Mouse (Mus musculus) CH12.LX (cell line): Measurements from ENCODE around the gene Zfp358. TPM values are rescaled to one million over a fixed set of nuclear protein-coding genes. Genes with fewer than 3 reads are reported as not detected.
A peak's percentile ranks its signal among the peaks of the same experiment; 100 is the strongest.

Experiments used
- DNase-seq: peaks from one replicate; pipeline ENCODE4 v3.0.0-alpha.2; 2013; ENCODE audit errors: extremely low read depth
- H3K27ac ChIP-seq: 2 replicates; pipeline ENCODE4 v1.5.1; 2012; ENCODE audit warnings: low read depth, mild to moderate bottlenecking, control low read depth, moderate library complexity; ENCODE audit not compliant: insufficient read depth
- H3K27me3 ChIP-seq: replicated peaks from 2 replicates; pipeline ENCODE3; 2012; ENCODE audit warnings: inconsistent platforms
- H3K36me3 ChIP-seq, 2 experiments: replicated peaks in 1 of 2; 2 replicates each; pipeline versions ENCODE3 to v1.6.1; 2012; ENCODE audit warnings: inconsistent platforms in 1 of 2, low read length in 1 of 2, mild to moderate bottlenecking in 1 of 2, mixed read lengths in 1 of 2, moderate library complexity in 1 of 2; ENCODE audit not compliant: control insufficient read depth in 1 of 2, insufficient read depth in 1 of 2
- H3K4me1 ChIP-seq, 2 experiments: 2 replicates each; pipeline ENCODE4 v1.6.1; 2012; ENCODE audit warnings: inconsistent platforms in 1 of 2, moderate library complexity in 1 of 2; ENCODE audit not compliant: insufficient read depth in 2 of 2, control insufficient read depth in 1 of 2
- H3K4me2 ChIP-seq: 2 replicates; pipeline ENCODE4 v1.6.1; 2012; ENCODE audit warnings: low read depth, mild to moderate bottlenecking, control low read depth; ENCODE audit not compliant: poor library complexity, insufficient read depth, severe bottlenecking
- H3K4me3 ChIP-seq, 3 experiments: fragments of 150-350 bp in 1 of 3; sonication (generic) in 1 of 3; replicated peaks in 1 of 3; 2 replicates each; pipeline versions ENCODE3 to v1.5.1; 2011 to 2012; ENCODE audit warnings: low read depth in 2 of 3, low read length in 2 of 3, mild to moderate bottlenecking in 2 of 3, moderate library complexity in 2 of 3, control low read depth in 1 of 3, improper control_type of control experiment in 1 of 3, inconsistent platforms in 1 of 3, mixed read lengths in 1 of 3; ENCODE audit not compliant: poor library complexity in 1 of 3
- H3K79me2 ChIP-seq: replicated peaks from 2 replicates; pipeline ENCODE4 v1.6.1; 2012; ENCODE audit warnings: mild to moderate bottlenecking, moderate library complexity; ENCODE audit not compliant: control insufficient read depth, poor library complexity, insufficient read depth, severe bottlenecking; ENCODE audit errors: extremely low read depth
- H3K9ac ChIP-seq: 2 replicates; pipeline ENCODE4 v1.6.1; 2012; ENCODE audit warnings: low read depth, mild to moderate bottlenecking, control low read depth, moderate library complexity; ENCODE audit not compliant: insufficient read depth
- H3K9me3 ChIP-seq: replicated peaks from 2 replicates; pipeline ENCODE3; 2012; ENCODE audit warnings: low read length, inconsistent platforms, mixed read lengths
- BHLHE40 ChIP-seq: IDR thresholded peaks from 2 replicates; pipeline ENCODE4 v1.6.1; 2011; ENCODE audit warnings: mild to moderate bottlenecking, low read depth, low read length, improper control_type of control experiment
- CHD1 ChIP-seq: IDR thresholded peaks from 2 replicates; pipeline ENCODE4 v1.6.1; 2012; ENCODE audit warnings: low read depth, low read length, improper control_type of control experiment, inconsistent platforms
- CHD2 ChIP-seq: IDR thresholded peaks from 2 replicates; pipeline ENCODE4 v1.6.1; 2011; ENCODE audit warnings: low read length, improper control_type of control experiment
- CTCF ChIP-seq, 2 experiments: IDR thresholded peaks in 1 of 2; conservative IDR thresholded peaks in 1 of 2; 2 replicates each; pipeline ENCODE4 v1.5.1; 2011 to 2012; ENCODE audit warnings: low read depth in 2 of 2, low read length in 2 of 2, improper control_type of control experiment in 1 of 2, inconsistent platforms in 1 of 2, mild to moderate bottlenecking in 1 of 2, moderate library complexity in 1 of 2
- E2F4 ChIP-seq: IDR thresholded peaks from 2 replicates; pipeline ENCODE4 v1.6.1; 2011; ENCODE audit warnings: low read depth, low read length, improper control_type of control experiment; ENCODE audit not compliant: insufficient replicate concordance
- ELF1 ChIP-seq: IDR thresholded peaks from 2 replicates; pipeline ENCODE4 v1.6.1; 2014; ENCODE audit warnings: low read depth, mild to moderate bottlenecking, inconsistent platforms, low read length, improper control_type of control experiment
- EP300 ChIP-seq: IDR thresholded peaks from 2 replicates; pipeline ENCODE4 v1.6.1; 2011; ENCODE audit warnings: low read length, improper control_type of control experiment
- ETS1 ChIP-seq: conservative IDR thresholded peaks from 2 replicates; pipeline ENCODE4 v1.6.1; 2012; ENCODE audit warnings: low read depth, mild to moderate bottlenecking, inconsistent platforms, low read length, improper control_type of control experiment, moderate library complexity
- GABPA ChIP-seq: IDR thresholded peaks from 2 replicates; pipeline ENCODE4 v1.6.1; 2012; ENCODE audit warnings: low read depth, low read length, improper control_type of control experiment, inconsistent platforms; ENCODE audit not compliant: insufficient replicate concordance
- HCFC1 ChIP-seq: IDR thresholded peaks from 2 replicates; pipeline ENCODE4 v1.6.1; 2012; ENCODE audit warnings: low read depth, mild to moderate bottlenecking, inconsistent platforms, low read length, improper control_type of control experiment
- IRF4 ChIP-seq: IDR thresholded peaks from 2 replicates; pipeline ENCODE4 v1.6.1; 2014; ENCODE audit warnings: low read depth, mild to moderate bottlenecking, inconsistent platforms, low read length, improper control_type of control experiment
- JUN ChIP-seq: IDR thresholded peaks from 2 replicates; pipeline ENCODE4 v1.6.1; 2011; ENCODE audit warnings: low read depth, mild to moderate bottlenecking, low read length, improper control_type of control experiment, moderate library complexity; ENCODE audit not compliant: insufficient read depth
- JUND ChIP-seq: conservative IDR thresholded peaks from 2 replicates; pipeline ENCODE4 v1.6.1; 2011; ENCODE audit warnings: low read depth, low read length, improper control_type of control experiment
- KAT2A ChIP-seq: IDR thresholded peaks from 2 replicates; pipeline ENCODE4 v1.6.1; 2012; ENCODE audit warnings: low read length, improper control_type of control experiment, inconsistent platforms; ENCODE audit not compliant: insufficient replicate concordance
- MAFK ChIP-seq: IDR thresholded peaks from 2 replicates; pipeline ENCODE4 v1.6.1; 2011; ENCODE audit warnings: low read length, improper control_type of control experiment; ENCODE audit not compliant: insufficient replicate concordance
- MAX ChIP-seq: IDR thresholded peaks from 2 replicates; pipeline ENCODE4 v1.6.1; 2011; ENCODE audit warnings: low read length, improper control_type of control experiment
- MAZ ChIP-seq: IDR thresholded peaks from 2 replicates; pipeline ENCODE4 v1.6.1; 2012; ENCODE audit warnings: low read depth, mild to moderate bottlenecking, inconsistent platforms, low read length, improper control_type of control experiment, moderate library complexity
- MEF2A ChIP-seq: IDR thresholded peaks from 2 replicates; pipeline ENCODE4 v1.6.1; 2014; ENCODE audit warnings: low read depth, mild to moderate bottlenecking, inconsistent platforms, low read length, improper control_type of control experiment, borderline replicate concordance
- MXI1 ChIP-seq: IDR thresholded peaks from 2 replicates; pipeline ENCODE4 v1.6.1; 2011; ENCODE audit warnings: mild to moderate bottlenecking, low read depth, low read length, improper control_type of control experiment
- MYC ChIP-seq: IDR thresholded peaks from 2 replicates; pipeline ENCODE4 v1.6.1; 2011; ENCODE audit warnings: low read depth, mild to moderate bottlenecking, improper control_type of control experiment, low read length
- NELFE ChIP-seq: IDR thresholded peaks from 2 replicates; pipeline ENCODE4 v1.6.1; 2011; ENCODE audit warnings: low read depth, low read length, improper control_type of control experiment
- NRF1 ChIP-seq: IDR thresholded peaks from 2 replicates; pipeline ENCODE4 v1.6.1; 2014; ENCODE audit warnings: low read depth, mild to moderate bottlenecking, inconsistent platforms, low read length, improper control_type of control experiment, moderate library complexity
- PAX5 ChIP-seq: IDR thresholded peaks from 2 replicates; pipeline ENCODE4 v1.6.1; 2012; ENCODE audit warnings: low read length, inconsistent platforms, mixed read lengths
- POLR2A ChIP-seq: IDR thresholded peaks from 2 replicates; pipeline ENCODE4 v1.6.1; 2011; ENCODE audit warnings: low read depth, mild to moderate bottlenecking, improper control_type of control experiment, low read length
- POLR2AphosphoS2 ChIP-seq: IDR thresholded peaks from 2 replicates; pipeline ENCODE4 v1.6.1; 2011; ENCODE audit warnings: low read depth, low read length, improper control_type of control experiment
- RAD21 ChIP-seq: IDR thresholded peaks from 2 replicates; pipeline ENCODE4 v1.6.1; 2011; ENCODE audit warnings: low read depth, mild to moderate bottlenecking, low read length, improper control_type of control experiment, moderate library complexity
- RCOR1 ChIP-seq: conservative IDR thresholded peaks from 2 replicates; pipeline ENCODE4 v1.6.1; 2012; ENCODE audit warnings: low read depth, mild to moderate bottlenecking, inconsistent platforms, low read length, improper control_type of control experiment
- SIN3A ChIP-seq: IDR thresholded peaks from 2 replicates; pipeline ENCODE4 v1.6.1; 2012; ENCODE audit warnings: low read length, improper control_type of control experiment, inconsistent platforms
- SMC3 ChIP-seq: IDR thresholded peaks from 2 replicates; pipeline ENCODE4 v1.6.1; 2011; ENCODE audit warnings: low read depth, low read length, improper control_type of control experiment
- TBP ChIP-seq: conservative IDR thresholded peaks from 2 replicates; pipeline ENCODE4 v1.6.1; 2011; ENCODE audit warnings: low read depth, low read length, improper control_type of control experiment
- TCF12 ChIP-seq: IDR thresholded peaks from 2 replicates; pipeline ENCODE4 v1.6.1; 2014; ENCODE audit warnings: low read depth, mild to moderate bottlenecking, inconsistent platforms, low read length, improper control_type of control experiment
- UBTF ChIP-seq: IDR thresholded peaks from 2 replicates; pipeline ENCODE4 v1.6.1; 2012; ENCODE audit warnings: low read depth, mild to moderate bottlenecking, inconsistent platforms, low read length, improper control_type of control experiment, moderate library complexity
- USF1 ChIP-seq: IDR thresholded peaks from 2 replicates; pipeline ENCODE4 v1.6.1; 2014; ENCODE audit warnings: low read depth, mild to moderate bottlenecking, inconsistent platforms, low read length, improper control_type of control experiment
- USF2 ChIP-seq: conservative IDR thresholded peaks from 2 replicates; pipeline ENCODE4 v1.6.1; 2011; ENCODE audit warnings: low read depth, low read length, improper control_type of control experiment
- ZC3H11A ChIP-seq: IDR thresholded peaks from 2 replicates; pipeline ENCODE4 v1.6.1; 2012; ENCODE audit warnings: low read depth, mild to moderate bottlenecking, inconsistent platforms, low read length, improper control_type of control experiment
- ZKSCAN1 ChIP-seq: IDR thresholded peaks from 2 replicates; pipeline ENCODE4 v1.6.1; 2012; ENCODE audit warnings: low read depth, inconsistent platforms, low read length, improper control_type of control experiment, borderline replicate concordance
- ZMIZ1 ChIP-seq: IDR thresholded peaks from 2 replicates; pipeline ENCODE4 v1.6.1; 2012; ENCODE audit warnings: low read depth, mild to moderate bottlenecking, inconsistent platforms, low read length, improper control_type of control experiment
- ZNF384 ChIP-seq: IDR thresholded peaks from 2 replicates; pipeline ENCODE4 v1.6.1; 2012; ENCODE audit warnings: low read depth, low read length, improper control_type of control experiment, inconsistent platforms
- dilution Hi-C: fragments of 300-500 bp; cut with MboI; formaldehyde crosslinking; loops from 2 replicates; pipeline ENCODE4 v1.14.3; 2020; ENCODE audit warnings: low sequenced_read_pairs; ENCODE audit not compliant: extremely low pct_unique_long_range_greater_than_20kb, extremely low pct_ligation_motif_present
- in situ Hi-C: fragments of 300-500 bp; cut with MboI; formaldehyde crosslinking; loops from 3 replicates; pipeline ENCODE4 v1.14.3; 2019; ENCODE audit warnings: low sequenced_read_pairs, low pct_ligation_motif_present, low pct_unique_long_range_greater_than_20kb, mixed read lengths
- polyA plus RNA-seq: library from polyadenylated mRNA; unstranded; fragments of >175 nt; gene quantifications from 2 replicates; pipeline ENCODE4 v1.2.1, GENCODE M21; 2012; ENCODE audit warnings: low read depth; ENCODE audit not compliant: insufficient read length
- total RNA-seq, 2 experiments: library from RNA; depleted of rRNA; stranded (reverse); fragments of 300-350 nt in 1 of 2; fragments of >200 nt in 1 of 2; gene quantifications; 2 replicates each; pipeline ENCODE4 v1.2.3; 2012 to 2014

Zfp358 gene
- total and polyA plus RNA-seq, 3 experiments, result 0.17 to 0.64 (median 0.54) TPM

- Histone ChIP-seq H3K27ac (peak overlapping the region; percentile 2; the same call in 1 of the 2 replicates), H3K4me3 (peak overlapping the region; percentile 86 to 93 (median 88)), H3K79me2 (peaks cover 3% of the 10 kb centered on the region; the same call in 1 of the 2 replicates), H3K4me2 (peak overlapping the region; percentile 64), H3K9ac (peak overlapping the region; percentile 77), H3K9me3 (no peaks in the 10 kb centered on the region), H3K36me3 (peaks cover 34 to 58% of the 10 kb centered on the region in 2 experiments), H3K27me3 (no peaks in the 10 kb centered on the region), H3K4me1 (peaks cover 2 to 15% of the 10 kb centered on the region in 2 experiments; a peak in 2 of 4 replicates)
- in situ Hi-C loops, result no loop called here
- DNase-seq, result peak; percentile 95
- no peak for TF ChIP-seq JUND
- TF ChIP-seq ZNF384, result no peak
- TF ChIP-seq POLR2A, result peak; percentile 61
- TF ChIP-seq CTCF (conservative IDR thresholded peaks at IDR 0.05 in 1 of 2, IDR thresholded peaks at IDR 0.05 in 1 of 2; ENCODE audit: low read depth in 2 of 2, low read length in 2 of 2), result no peak
- no peak for TF ChIP-seq UBTF
- TF ChIP-seq MAFK, result no peak
- TF ChIP-seq ZC3H11A, result no peak
- TF ChIP-seq MAX, result peak; percentile 83
- peak; percentile 63 for TF ChIP-seq IRF4
- TF ChIP-seq USF2, result no peak
- TF ChIP-seq MEF2A, result peak; percentile 57; the same call in 1 of the 2 replicates
- peak; percentile 5; the same call in 1 of the 2 replicates for TF ChIP-seq ZKSCAN1
- TF ChIP-seq MXI1, result peak; percentile 84
- no peak for TF ChIP-seq SMC3
- no peak; the same call in 1 of the 2 replicates for TF ChIP-seq RCOR1
- TF ChIP-seq NELFE, result no peak
- TF ChIP-seq POLR2AphosphoS2, result peak; percentile 75; the same call in 1 of the 2 replicates
- no peak for TF ChIP-seq CHD1
- peak; percentile 84 for TF ChIP-seq ELF1
- peak; percentile 53 for TF ChIP-seq TCF12
- TF ChIP-seq NRF1, result peak; percentile 73
- TF ChIP-seq MAZ, result peak; percentile 91
- peak; percentile 69; the same call in 1 of the 2 replicates for TF ChIP-seq GABPA
- no peak for TF ChIP-seq JUN
- TF ChIP-seq HCFC1, result peak; percentile 100
- peak; percentile 76 for TF ChIP-seq SIN3A
- TF ChIP-seq BHLHE40, result peak; percentile 37; the same call in 1 of the 2 replicates
- TF ChIP-seq ETS1, result peak; percentile 36; the same call in 1 of the 2 replicates
- TF ChIP-seq MYC, result peak; percentile 90
- peak; percentile 96 for TF ChIP-seq KAT2A
- TF ChIP-seq E2F4, result no peak
- peak; percentile 100 for TF ChIP-seq CHD2
- TF ChIP-seq USF1, result peak; percentile 22; the same call in 1 of the 2 replicates
- TF ChIP-seq EP300, result no peak; the same call in 1 of the 2 replicates
- 0 out of 2 replicates have a peak, but pooled peaks have one; percentile 65 for TF ChIP-seq TBP
- TF ChIP-seq PAX5, result no peak
- no peak for TF ChIP-seq RAD21
- no peak for TF ChIP-seq ZMIZ1
- dilution Hi-C loops, result no loop called here
These were observed 23.6 kb downstream of the Zfp358 start for GRCm38 (mm10) chr8:3516450-3517116.
